Mouse (Mus musculus): ENCODE measurements around the gene Ptprk.
A peak's percentile ranks its signal among the peaks of the same experiment; 100 is the strongest.

DNA sequence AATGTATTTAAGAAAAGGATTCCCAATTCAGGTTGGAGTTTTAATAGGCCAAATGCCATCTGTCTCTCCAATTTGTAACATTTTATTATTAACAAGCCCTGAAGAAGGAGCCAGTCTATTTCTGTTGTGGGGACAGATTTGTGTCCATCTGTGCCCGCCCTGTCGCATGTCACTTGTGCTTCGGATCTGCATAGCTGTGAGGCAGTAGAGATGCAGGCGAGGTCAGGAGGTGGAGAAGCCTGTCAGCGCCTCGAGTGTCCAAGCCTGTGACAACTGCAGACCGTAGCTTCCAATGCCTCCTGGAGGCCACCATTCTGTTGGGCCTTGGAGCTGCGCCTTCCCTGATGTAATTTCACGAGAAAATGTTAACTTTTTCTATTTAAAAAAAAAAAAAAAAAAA lies 417.6 kb downstream of the Ptprk start:
- TF ChIP-seq POLR2A (IDR thresholded peaks at IDR 0.05; ENCODE audit: insufficient read depth, low read depth, low read length): no peak
- TF ChIP-seq CTCF (IDR thresholded peaks at IDR 0.05): 0 out of 2 replicates have a peak, but pooled peaks have one; percentile 6
- no peak for TF ChIP-seq EP300 (IDR thresholded peaks at IDR 0.05; ENCODE audit: insufficient read depth, low read depth, low read length)
